Mouse (Mus musculus) midbrain, embryonic 16.5 days (tissue): ENCODE measurements around the gene Mmp20. TPM values are rescaled to one million over a fixed set of nuclear protein-coding genes. Genes with fewer than 3 reads are reported as not detected.
A peak's percentile ranks its signal among the peaks of the same experiment; 100 is the strongest.

Experiments used
- ATAC-seq: fragments of 200-750 bp; cut with Nextera tagmentation; 2 replicates; pipeline ENCODE4 v1.8.0; 2017; ENCODE audit warnings: moderate TSS enrichment
- H3K27ac ChIP-seq: fragments of 300-500 bp; sonication (generic); 2 replicates; pipeline ENCODE4 v1.5.1; 2014; ENCODE audit warnings: mild to moderate bottlenecking, low read length, mixed read lengths
- H3K27me3 ChIP-seq: fragments of 300-500 bp; sonication (generic); 2 replicates; pipeline ENCODE4 v1.6.1; 2014; ENCODE audit warnings: low read depth, low read length, mixed read lengths; ENCODE audit not compliant: control insufficient read depth, insufficient read depth
- H3K36me3 ChIP-seq: fragments of 300-500 bp; sonication (generic); 2 replicates; pipeline ENCODE4 v1.6.1; 2014; ENCODE audit warnings: mild to moderate bottlenecking, low read length, moderate library complexity, mixed read lengths; ENCODE audit not compliant: control insufficient read depth, insufficient read depth
- H3K4me1 ChIP-seq: fragments of 300-500 bp; sonication (generic); 2 replicates; pipeline ENCODE4 v1.6.1; 2014; ENCODE audit warnings: mild to moderate bottlenecking, low read length, mixed read lengths; ENCODE audit not compliant: control insufficient read depth, insufficient read depth
- H3K4me2 ChIP-seq: fragments of 300-500 bp; sonication (generic); 2 replicates; pipeline ENCODE4 v1.6.1; 2014; ENCODE audit warnings: mild to moderate bottlenecking, low read length, mixed read lengths
- H3K4me3 ChIP-seq: fragments of 300-500 bp; sonication (generic); 2 replicates; pipeline ENCODE4 v1.5.1; 2014; ENCODE audit warnings: low read depth, mild to moderate bottlenecking, low read length, moderate library complexity, mixed read lengths
- H3K9ac ChIP-seq: fragments of 300-500 bp; sonication (generic); 2 replicates; pipeline ENCODE4 v1.6.1; 2014; ENCODE audit warnings: low read depth, low read length, mixed read lengths
- H3K9me3 ChIP-seq: fragments of 300-500 bp; sonication (generic); replicated peaks from 2 replicates; pipeline ENCODE4 v1.6.1; 2014; ENCODE audit warnings: mild to moderate bottlenecking, low read length, mixed read lengths; ENCODE audit not compliant: control insufficient read depth, poor library complexity, severe bottlenecking
- WGBS: fragments of 180-500 bp; shearing (Covaris S2); extraction: QIAGEN DNeasy Blood & Tissue Kit; methylation state at CpG from one replicate; pipeline ENCODE4 v1.1.7; 2014; 5-methylcytosine and 5-hydroxymethylcytosine counted together
- polyA plus RNA-seq: library from polyadenylated mRNA; unstranded; fragments of >200 nt; fragmentation: Nextera tagmentation; extraction: Ambion mirVana; gene quantifications from 2 replicates; pipeline ENCODE4 v1.2.1, GENCODE M21; 2015

Gene Mmp20
- not detected in 2 replicates for polyA plus RNA-seq

DNA sequence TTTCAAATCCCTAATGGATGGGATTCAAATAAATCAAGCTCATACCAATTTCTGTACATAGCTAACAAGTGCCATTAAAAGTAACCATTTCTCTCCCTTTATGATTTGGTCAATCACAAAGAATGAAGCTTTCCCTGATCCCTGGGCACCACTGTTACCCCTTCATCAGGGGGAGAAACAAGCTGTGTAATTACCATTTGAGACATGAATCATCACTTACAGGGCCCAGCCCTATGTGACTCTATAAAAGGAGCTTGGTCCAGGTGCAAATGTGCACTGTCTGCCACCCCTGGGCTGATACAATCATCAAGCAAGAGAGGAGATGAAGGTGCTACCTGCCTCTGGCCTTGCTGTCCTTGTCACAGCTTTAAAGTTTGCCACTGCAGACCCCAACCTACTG lies at the start of gene Mmp20:
Mmp20 (plus strand) TSS at position 301 of the 400 bp plus-strand sequence.
- Histone ChIP-seq H3K9me3 (no peaks in the 10 kb centered on the region), H3K27ac (no peak within 1 kb of the TSS), H3K36me3 (no peaks in the 10 kb centered on the region), H3K4me1 (no peaks in the 10 kb centered on the region), H3K9ac (no peak within 1 kb of the TSS), H3K27me3 (no peaks in the 10 kb centered on the region), H3K4me2 (no peak within 1 kb of the TSS), H3K4me3 (no peak within 1 kb of the TSS)
- ATAC-seq: no peak

- H3K27ac ChIP-seq: no peak overlapping the region
- WGBS: 82% methylated on average over 8 of the region's 8 CpGs
- ATAC-seq: no peak
These were observed 38.0 kb upstream of the Mmp20 start for GRCm38 (mm10) chr9:7590063-7590462.

GRCm38 (mm10) chr9:7593272-7593812 lies 34.7 kb upstream of the Mmp20 start:
- WGBS: 96% methylated on average over 3 of the region's 3 CpGs
- ATAC-seq: no peak
- no peaks in the 10 kb centered on the region for H3K9me3 ChIP-seq

More at GRCm38 (mm10) chr9:7590063-7590462, 38.0 kb upstream of the Mmp20 start:
- Histone ChIP-seq H3K9ac (no peak overlapping the region), H3K9me3 (no peaks in the 10 kb centered on the region), H3K4me3 (no peak overlapping the region), H3K27me3 (no peaks in the 10 kb centered on the region), H3K36me3 (no peaks in the 10 kb centered on the region), H3K4me1 (no peaks in the 10 kb centered on the region), H3K4me2 (no peak overlapping the region)

DNA sequence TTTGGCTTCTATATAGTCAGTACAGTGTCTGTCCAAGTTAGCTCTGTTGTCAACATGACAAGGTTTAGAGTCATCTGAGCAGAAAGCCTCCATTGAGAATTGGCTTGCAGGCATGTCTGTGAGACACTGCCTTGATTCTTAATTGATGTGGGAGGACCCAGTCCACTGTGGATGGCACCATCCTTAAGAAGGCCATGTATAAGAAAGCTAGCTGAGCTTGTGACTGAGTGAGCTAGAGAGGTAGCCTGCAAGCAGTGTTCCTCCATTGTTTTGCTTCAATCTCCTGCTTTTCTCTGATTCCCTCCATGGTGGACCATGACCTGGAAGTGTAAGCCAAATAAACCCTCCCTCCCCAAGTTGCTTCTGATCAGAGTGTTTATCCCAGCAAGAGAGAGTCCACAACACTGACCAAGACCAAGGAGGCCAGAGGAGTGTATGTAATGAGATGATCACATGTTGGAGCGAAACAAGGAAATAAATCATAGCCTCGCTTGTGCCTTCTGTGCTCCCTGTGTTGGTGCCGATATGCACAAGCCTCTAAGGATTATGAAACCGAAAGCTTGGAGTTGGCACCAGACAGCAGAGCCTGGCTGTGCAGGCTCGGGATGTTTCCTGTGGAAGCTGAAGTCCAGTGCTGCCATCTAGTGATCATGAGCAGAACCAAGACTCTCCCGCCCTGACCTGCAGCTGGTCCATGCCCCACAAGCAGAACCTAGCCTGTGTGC lies 33.1 kb upstream of the Mmp20 start:
- peak; percentile 100 for ATAC-seq
- Histone ChIP-seq H3K9ac (peak overlapping the region; percentile 37; the same call in 1 of the 2 replicates), H3K4me3 (peak overlapping the region; percentile 23), H3K9me3 (no peaks in the 10 kb centered on the region), H3K4me1 (no peaks in the 10 kb centered on the region), H3K4me2 (peak overlapping the region; percentile 50), H3K27me3 (no peaks in the 10 kb centered on the region), H3K27ac (no peak overlapping the region), H3K36me3 (no peaks in the 10 kb centered on the region)
- 7% methylated on average over 6 of the region's 6 CpGs for WGBS

More at GRCm38 (mm10) chr9:7593272-7593812, 34.7 kb upstream of the Mmp20 start:
- Histone ChIP-seq H3K9ac (no peak overlapping the region), H3K36me3 (no peaks in the 10 kb centered on the region), H3K27me3 (no peaks in the 10 kb centered on the region), H3K4me3 (no peak overlapping the region), H3K4me2 (no peak overlapping the region), H3K4me1 (no peaks in the 10 kb centered on the region), H3K27ac (no peak overlapping the region)

GRCm38 (mm10) chr9:7602982-7603742 lies 24.9 kb upstream of the Mmp20 start:
- H3K27ac ChIP-seq: no peak overlapping the region
- no peak overlapping the region for H3K4me2 ChIP-seq
- H3K4me1 ChIP-seq: no peaks in the 10 kb centered on the region
- H3K27me3 ChIP-seq: no peaks in the 10 kb centered on the region
- no peak overlapping the region for H3K4me3 ChIP-seq
- no peak overlapping the region for H3K9ac ChIP-seq
- H3K9me3 ChIP-seq: no peaks in the 10 kb centered on the region
- ATAC-seq: peak; percentile 76; the same call in 1 of the 2 replicates
- 5% methylated on average over 3 of the region's 3 CpGs for WGBS
- H3K36me3 ChIP-seq: no peaks in the 10 kb centered on the region

GRCm38 (mm10) chr9:7604005-7604404 lies 24.0 kb upstream of the Mmp20 start:
- Histone ChIP-seq H3K27ac (no peak overlapping the region), H3K4me2 (no peak overlapping the region), H3K9me3 (0 out of 2 replicates have a peak, but pooled peaks cover 2% of the 10 kb centered on the region), H3K4me1 (no peaks in the 10 kb centered on the region), H3K36me3 (no peaks in the 10 kb centered on the region), H3K4me3 (no peak overlapping the region), H3K9ac (no peak overlapping the region), H3K27me3 (no peaks in the 10 kb centered on the region)
- ATAC-seq: no peak
- 85% methylated on average over 6 of the region's 6 CpGs for WGBS

GRCm38 (mm10) chr9:7605638-7606037 lies 22.4 kb upstream of the Mmp20 start:
- Histone ChIP-seq H3K36me3 (no peaks in the 10 kb centered on the region), H3K4me1 (no peaks in the 10 kb centered on the region), H3K27ac (no peak overlapping the region), H3K4me3 (no peak overlapping the region), H3K27me3 (no peaks in the 10 kb centered on the region), H3K9ac (no peak overlapping the region), H3K9me3 (0 out of 2 replicates have a peak, but pooled peaks cover 4% of the 10 kb centered on the region), H3K4me2 (no peak overlapping the region)
- no peak for ATAC-seq
- 84% methylated on average over 12 of the region's 12 CpGs for WGBS

DNA sequence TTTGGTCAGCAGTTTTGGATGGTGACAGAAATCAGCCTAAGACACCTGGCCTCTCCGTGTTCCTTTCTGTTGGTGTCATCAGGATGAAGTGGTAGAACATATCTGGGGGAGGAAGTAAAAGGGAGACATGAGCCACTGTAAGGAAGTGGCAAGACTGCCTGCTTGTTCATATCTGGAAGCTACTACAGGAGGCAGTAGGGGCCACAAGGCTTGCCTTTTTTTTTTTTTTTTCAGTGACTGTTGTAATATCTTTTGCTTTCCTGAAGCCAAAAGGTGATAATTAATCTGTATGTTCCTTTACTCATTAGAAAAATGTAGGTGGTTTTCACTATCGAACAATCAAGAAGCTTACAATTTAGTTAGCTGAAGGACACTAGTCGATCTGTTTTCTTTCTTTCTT lies 5.4 kb upstream of the Mmp20 start:
- no peak for ATAC-seq
- WGBS: 86% methylated on average over 3 of the region's 3 CpGs
- H3K4me1 ChIP-seq: no peaks in the 10 kb centered on the region
- no peak overlapping the region for H3K9ac ChIP-seq
- no peak overlapping the region for H3K27ac ChIP-seq
- no peaks in the 10 kb centered on the region for H3K9me3 ChIP-seq
- H3K4me3 ChIP-seq: no peak overlapping the region
- H3K4me2 ChIP-seq: no peak overlapping the region
- H3K36me3 ChIP-seq: no peaks in the 10 kb centered on the region
- H3K27me3 ChIP-seq: no peaks in the 10 kb centered on the region

- H3K36me3 ChIP-seq: no peaks in the 10 kb centered on the region
- ATAC-seq: no peak
- WGBS: 14% methylated on average over 5 of the region's 5 CpGs
These were observed 5.9 kb downstream of the Mmp20 start for GRCm38 (mm10) chr9:7633936-7634335.

More at GRCm38 (mm10) chr9:7633936-7634335, 5.9 kb downstream of the Mmp20 start:
- Histone ChIP-seq H3K9me3 (no peaks in the 10 kb centered on the region), H3K4me2 (no peak overlapping the region), H3K27me3 (no peaks in the 10 kb centered on the region), H3K27ac (no peak overlapping the region), H3K4me3 (no peak overlapping the region), H3K9ac (no peak overlapping the region), H3K4me1 (no peaks in the 10 kb centered on the region)
